ENCODE assay signal across 17 mouse cellular contexts in genomic region chr10:105588141-105588540, GRCm38 (mm10). TPM values are rescaled to one million over a fixed set of nuclear protein-coding genes. Genes with fewer than 3 reads are reported as not detected.
"Had no signal": no experiment of that assay in that cellular context is flagged by ENCODE, and none has a peak within 500 bp of the region (broad histone marks: within the 10 kb centered on the region; RNA-seq: fewer than 3 reads in every experiment).

No protein-coding gene starts in this region.

- H3K27me3 ChIP-seq: neural tube, embryonic 13.5 days; neural tube, embryonic 15.5 days; stomach, embryonic 15.5 days had no signal

- H3K9me3 ChIP-seq: neural tube, embryonic 13.5 days; neural tube, embryonic 15.5 days; stomach, embryonic 15.5 days had no signal

- H3K9ac ChIP-seq: neural tube, embryonic 13.5 days; neural tube, embryonic 15.5 days; stomach, embryonic 15.5 days had no signal

- H3K36me3 ChIP-seq: neural tube, embryonic 13.5 days; neural tube, embryonic 15.5 days; stomach, embryonic 15.5 days had no signal

- H3K4me3 ChIP-seq: neural tube, embryonic 13.5 days; neural tube, embryonic 15.5 days; stomach, embryonic 15.5 days had no signal

- H3K4me1 ChIP-seq: neural tube, embryonic 13.5 days; neural tube, embryonic 15.5 days; stomach, embryonic 15.5 days had no signal

- H3K4me2 ChIP-seq: neural tube, embryonic 13.5 days; neural tube, embryonic 15.5 days; stomach, embryonic 15.5 days had no signal

- H3K27ac ChIP-seq: neural tube, embryonic 13.5 days; neural tube, embryonic 15.5 days; stomach, embryonic 15.5 days; stomach, postnatal 0 days had no signal

- DNase-seq: retina, postnatal 1 day; right cerebral cortex, adult 18-20 months; right cerebral cortex, postnatal 14 days; right cerebral cortex, postnatal 25 days; right cerebral cortex, postnatal 4 days; spleen, adult 18-20 months; thymus, adult 18-20 months; thymus, adult 2 months; thymus, postnatal 14 days; thymus, postnatal 25 days; thymus, postnatal 36 days; thymus, postnatal 4 days had no signal

RNA-seq across cellular contexts. Expression of gene Tmtc2, which starts 13.9 kb away (rescaled TPM):
- total RNA-seq: neutrophil, adult 5-6 weeks had no signal
